Mouse (Mus musculus) gastrocnemius, postnatal 4 days (tissue): ENCODE measurements around the gene Zdhhc19. TPM values are rescaled to one million over a fixed set of nuclear protein-coding genes. Genes with fewer than 3 reads are reported as not detected.

Experiments
- DNase-seq, 2 experiments: peaks; one replicate each; pipeline ENCODE4 v3.0.0; 2021 to 2022; ENCODE audit warnings: low spot score in 2 of 2, mixed read lengths in 2 of 2
- long read RNA-seq, 2 experiments: library from polyadenylated mRNA; stranded (forward); transcript quantifications; one replicate each; pipeline ENCODE4 v2.0.0; 2021
- total RNA-seq, 2 experiments: library from RNA; stranded (reverse); gene quantifications; 2 replicates each; pipeline ENCODE4 v1.2.3; 2021

Zdhhc19 gene
- not detected for total RNA-seq
- long read RNA-seq, experiment 1: 0 reads
- long read RNA-seq, experiment 2: 0 reads

DNA sequence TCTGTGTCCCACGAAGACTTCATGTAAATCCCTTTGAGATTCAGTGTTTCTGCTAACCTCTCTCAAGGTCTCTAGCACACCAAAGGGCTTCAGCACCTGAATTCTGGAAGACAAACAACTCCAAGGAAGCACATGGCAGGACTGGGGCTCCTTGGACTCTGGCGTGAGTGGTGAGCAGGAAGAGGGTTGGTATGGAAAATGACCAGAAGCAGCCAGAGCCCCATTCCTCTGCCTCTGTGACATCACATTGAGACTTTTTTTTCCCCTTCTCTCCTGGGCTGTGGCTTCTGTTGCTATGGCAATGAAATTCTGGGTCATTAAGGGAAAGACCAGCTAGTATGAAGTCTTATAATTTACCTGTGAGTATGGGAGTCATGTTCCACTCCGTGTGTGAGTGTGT, at the start of gene Zdhhc19:
TSS of gene Zdhhc19 (plus strand) at position 301 of the 400 bp plus-strand sequence.
- no peak for DNase-seq

DNA sequence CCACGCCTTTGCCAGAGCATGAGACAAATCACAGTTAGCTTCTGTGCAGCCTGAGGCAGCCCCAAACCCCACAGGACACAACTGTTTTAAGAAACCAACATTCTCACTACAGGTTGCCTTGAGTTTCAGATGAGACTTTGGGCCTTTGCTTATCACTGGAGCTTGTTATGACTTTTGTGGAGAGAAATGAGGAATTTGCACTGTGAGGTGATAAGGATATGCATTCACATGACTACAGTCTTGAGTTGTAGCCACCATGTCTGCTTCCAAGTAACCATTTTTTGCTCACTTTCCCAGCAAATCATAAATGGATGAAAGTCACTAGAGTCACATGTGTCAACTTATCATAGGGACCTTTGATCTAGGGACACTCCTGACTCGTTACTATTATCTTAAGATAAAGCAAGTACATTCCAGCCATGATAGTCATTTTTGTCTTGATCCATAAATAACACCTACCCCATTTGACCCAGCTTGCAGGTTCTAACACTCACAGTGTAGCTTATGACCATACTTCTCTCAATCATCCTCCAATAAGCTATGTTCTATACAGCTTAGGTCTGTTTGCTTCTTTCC, 49.4 kb upstream of the Zdhhc19 start:
- DNase-seq: no peak

GRCm38 (mm10) chr16:32449665-32450064, 46.4 kb upstream of the Zdhhc19 start:
- DNase-seq: no peak

GRCm38 (mm10) chr16:32450133-32450532, 45.9 kb upstream of the Zdhhc19 start:
- no peak for DNase-seq

GRCm38 (mm10) chr16:32453102-32453501, 43.0 kb upstream of the Zdhhc19 start:
- DNase-seq: no peak

- DNase-seq: no peak
These were observed 41.4 kb upstream of the Zdhhc19 start for GRCm38 (mm10) chr16:32454646-32455045.

GRCm38 (mm10) chr16:32456086-32456485, 40.0 kb upstream of the Zdhhc19 start:
- DNase-seq: no peak

DNA sequence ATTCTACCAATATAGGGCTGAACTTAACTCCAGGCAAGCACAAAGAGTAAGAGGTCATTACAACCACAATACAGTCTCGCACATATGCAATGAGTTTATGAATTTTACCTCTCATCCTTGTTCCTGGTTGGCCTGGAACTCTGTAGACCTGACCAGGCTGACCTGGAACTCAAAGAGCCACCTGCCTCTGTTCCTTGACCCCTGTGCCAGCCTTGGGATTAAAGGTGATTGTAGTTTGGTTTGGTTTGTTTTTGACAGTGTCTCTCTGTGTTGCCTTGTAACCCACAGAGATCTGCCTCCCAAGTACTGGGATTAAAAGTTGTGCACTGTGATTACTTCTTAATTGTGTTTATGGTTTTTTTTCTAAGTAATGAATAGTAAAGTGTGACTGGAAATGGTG, 39.3 kb upstream of the Zdhhc19 start:
- DNase-seq: no peak

GRCm38 (mm10) chr16:32457589-32458386, 38.3 kb upstream of the Zdhhc19 start:
- DNase-seq: peak in 1 of 2 experiments; percentile 52

DNA sequence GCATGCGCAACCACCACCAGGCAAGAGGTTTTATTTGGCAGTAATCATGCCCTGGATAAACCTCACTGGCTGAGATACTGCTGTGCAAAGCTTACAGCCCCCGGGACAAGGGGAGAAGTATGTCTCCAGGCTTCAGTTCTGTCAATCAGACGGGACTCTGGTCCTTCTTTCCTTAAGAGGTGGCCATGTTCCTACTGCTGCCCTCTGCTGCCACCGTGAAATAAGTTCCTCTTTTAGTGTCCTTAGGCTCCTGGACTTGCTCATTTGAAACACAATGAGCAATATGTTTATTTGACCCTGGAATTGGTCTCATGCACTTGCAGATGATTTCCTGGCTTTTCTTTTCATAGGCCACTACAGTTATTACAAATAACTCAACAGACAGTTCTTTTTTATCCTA, 35.5 kb upstream of the Zdhhc19 start:
- DNase-seq: no peak

DNA sequence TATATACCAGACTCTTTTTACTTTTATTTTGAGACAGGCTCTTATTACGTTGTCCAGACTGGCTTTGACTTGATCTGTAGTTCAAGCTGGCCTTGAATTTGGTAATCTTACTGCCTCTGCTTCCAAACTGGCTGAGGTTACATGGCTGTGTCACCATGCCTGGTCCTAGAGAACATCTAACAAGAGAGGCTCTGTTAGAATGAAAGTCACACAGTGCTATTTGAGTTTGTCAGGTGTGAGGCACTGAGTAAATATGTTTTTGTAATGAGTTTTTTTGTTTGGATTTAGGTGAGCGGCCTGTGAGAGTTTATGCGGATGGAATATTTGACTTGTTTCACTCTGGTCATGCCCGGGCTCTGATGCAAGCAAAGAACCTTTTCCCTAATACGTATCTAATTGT, 34.4 kb upstream of the Zdhhc19 start:
- DNase-seq: no peak

GRCm38 (mm10) chr16:32462950-32463349, 33.1 kb upstream of the Zdhhc19 start:
- no peak for DNase-seq

DNA sequence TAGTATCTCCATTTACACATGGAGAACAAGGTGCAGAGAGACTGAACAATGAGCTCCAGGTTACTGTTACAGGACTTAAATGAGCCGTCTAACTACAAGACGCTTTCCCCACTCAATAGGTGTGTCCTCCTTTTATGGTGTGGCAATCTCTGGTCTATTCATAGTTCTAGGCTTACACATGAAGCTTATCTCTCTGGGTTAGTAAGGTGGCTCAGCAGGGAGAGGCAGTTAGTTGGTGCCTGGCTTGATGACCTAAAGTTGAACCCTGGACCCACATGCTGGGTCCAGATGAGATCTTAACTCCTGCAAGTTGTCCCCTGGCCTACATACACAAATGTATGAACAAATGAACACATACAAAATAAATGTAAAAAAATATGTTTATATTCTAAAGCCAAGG, 32.6 kb upstream of the Zdhhc19 start:
- no peak for DNase-seq

DNA sequence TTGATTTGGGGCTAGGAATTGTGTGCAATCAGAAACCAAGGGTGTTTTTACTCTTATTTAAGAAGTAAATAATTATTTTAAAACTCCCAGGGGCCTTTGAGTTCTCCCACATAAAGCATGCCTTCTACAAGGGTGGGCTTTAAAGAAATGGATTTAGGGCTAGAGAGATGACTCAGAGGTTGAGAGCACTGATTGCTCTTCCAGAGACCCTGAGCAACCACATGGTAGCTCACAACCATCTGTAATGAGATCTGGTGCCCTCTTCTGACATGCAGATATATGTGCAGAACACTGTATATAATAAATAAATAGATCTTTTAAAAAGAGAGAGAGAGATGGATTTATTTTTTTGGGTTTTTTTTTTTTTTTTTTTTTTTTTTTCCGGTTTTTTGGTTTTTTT, 31.2 kb upstream of the Zdhhc19 start:
- no peak for DNase-seq

DNA sequence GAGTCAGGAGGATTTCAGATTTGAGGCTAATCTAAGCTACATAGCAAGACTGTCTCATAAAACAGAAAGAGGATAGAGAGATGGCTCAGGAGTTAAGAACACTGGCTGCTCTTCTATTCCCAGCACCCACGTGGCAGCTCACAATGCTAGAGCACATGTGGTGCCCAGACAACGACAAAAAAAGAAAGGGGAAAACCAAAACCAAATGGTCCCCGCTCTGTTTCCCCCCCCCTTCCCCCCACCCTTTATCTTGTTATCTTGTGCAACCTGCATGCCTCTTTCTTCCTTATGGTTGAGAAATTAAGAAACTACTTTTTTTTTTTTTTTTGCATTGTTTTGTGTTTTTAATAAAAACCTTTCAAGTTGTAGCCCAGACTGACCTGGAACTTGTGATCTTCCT, 27.6 kb upstream of the Zdhhc19 start:
- DNase-seq: no peak

- no peak for DNase-seq
These were observed 26.5 kb upstream of the Zdhhc19 start for GRCm38 (mm10) chr16:32469404-32470105.

- no peak for DNase-seq
These were observed 23.6 kb upstream of the Zdhhc19 start for GRCm38 (mm10) chr16:32472276-32473015.

DNA sequence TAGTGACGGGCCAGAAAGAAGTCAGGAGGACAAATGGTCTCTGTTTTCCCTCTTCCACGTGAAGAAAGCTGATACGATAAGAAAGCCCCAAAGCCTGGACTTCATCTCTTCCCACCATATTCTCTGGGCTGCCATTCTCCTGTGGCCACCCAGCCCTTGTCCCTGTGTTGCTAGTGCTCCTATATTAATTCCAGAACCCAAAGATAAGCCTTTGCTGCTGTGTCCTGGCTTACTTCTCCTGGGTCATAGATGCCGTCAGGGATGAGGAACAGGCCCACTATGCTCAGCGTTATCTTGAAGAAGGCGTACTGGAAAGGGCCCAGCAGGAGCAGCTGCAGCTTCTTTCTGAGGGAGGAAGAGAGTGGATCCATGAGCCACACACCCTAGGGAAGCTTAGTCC, 18.8 kb upstream of the Zdhhc19 start:
- DNase-seq: no peak

DNA sequence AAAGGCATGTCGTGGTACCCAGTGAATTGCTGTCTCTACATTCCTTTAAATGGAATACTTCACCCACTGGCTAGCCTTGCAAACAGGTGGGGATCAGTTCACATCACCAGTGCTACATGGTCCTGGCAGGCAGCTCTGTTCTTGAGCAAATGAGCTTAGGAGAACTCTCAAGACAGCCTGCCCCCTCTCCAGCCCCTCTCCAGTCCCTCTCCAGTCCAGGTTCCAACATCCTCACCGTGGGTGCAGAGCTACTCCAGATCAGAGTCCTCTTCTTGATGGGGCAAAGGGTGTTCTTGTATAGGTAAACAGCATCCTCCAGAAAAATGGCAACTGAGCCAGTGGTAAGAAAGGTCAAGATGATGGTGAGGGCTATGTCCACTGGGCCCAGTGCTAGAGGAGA, 16.6 kb upstream of the Zdhhc19 start:
- no peak for DNase-seq

DNA sequence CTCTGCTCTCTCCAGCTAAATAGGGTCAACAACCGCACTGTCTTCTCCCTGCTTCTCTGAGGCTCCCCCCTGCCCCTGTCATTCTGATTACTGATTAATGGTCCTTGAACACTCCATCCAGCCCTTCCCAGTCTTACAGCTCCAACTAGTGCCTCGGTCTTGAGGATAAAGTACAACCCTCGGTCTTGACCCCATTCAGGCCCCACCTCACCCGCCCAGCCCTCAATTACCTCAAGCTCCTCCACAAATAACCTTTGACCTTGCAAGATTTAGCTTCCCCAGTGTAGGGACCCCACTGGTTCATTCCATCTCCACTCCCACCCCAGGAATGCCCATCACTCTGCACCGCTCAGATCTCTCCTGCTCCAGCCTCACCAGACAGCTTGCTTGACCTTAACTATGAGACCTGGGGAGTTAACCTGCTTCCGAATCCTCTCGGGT, 11.6 kb upstream of the Zdhhc19 start:
- no peak for DNase-seq

- no peak for DNase-seq
These were observed 10.9 kb upstream of the Zdhhc19 start for GRCm38 (mm10) chr16:32485209-32485608.
